Mouse (Mus musculus) liver, embryonic 14.5 days (tissue): ENCODE results near the gene Gm10762.

Experiments used
- CTCF ChIP-seq: IDR thresholded peaks from 2 replicates; pipeline ENCODE4 v1.5.1; 2016; ENCODE audit warnings: antibody characterized with exemption, low read depth, control low read depth
- EP300 ChIP-seq: IDR thresholded peaks from 2 replicates; pipeline ENCODE4 v1.6.1; 2016; ENCODE audit warnings: antibody characterized with exemption, low read depth

- TF ChIP-seq CTCF (no peak), EP300 (no peak)
Measured at GRCm38 (mm10) chr2:128984746-128985145, 17.2 kb upstream of the Gm10762 start.
